Mouse (Mus musculus) CH12.LX (cell line): Measurements from ENCODE around the gene Mcur1. TPM values are rescaled to one million over a fixed set of nuclear protein-coding genes. Genes with fewer than 3 reads are reported as not detected.

Experiments
- DNase-seq: peaks from one replicate; pipeline ENCODE4 v3.0.0-alpha.2; 2013; ENCODE audit errors: extremely low read depth
- H3K27ac ChIP-seq: 2 replicates; pipeline ENCODE4 v1.5.1; 2012; ENCODE audit warnings: low read depth, mild to moderate bottlenecking, control low read depth, moderate library complexity; ENCODE audit not compliant: insufficient read depth
- H3K27me3 ChIP-seq: replicated peaks from 2 replicates; pipeline ENCODE3; 2012; ENCODE audit warnings: inconsistent platforms
- H3K36me3 ChIP-seq, 2 experiments: replicated peaks in 1 of 2; 2 replicates each; pipeline versions ENCODE3 to v1.6.1; 2012; ENCODE audit warnings: inconsistent platforms in 1 of 2, low read length in 1 of 2, mild to moderate bottlenecking in 1 of 2, mixed read lengths in 1 of 2, moderate library complexity in 1 of 2; ENCODE audit not compliant: control insufficient read depth in 1 of 2, insufficient read depth in 1 of 2
- H3K4me1 ChIP-seq, 2 experiments: 2 replicates each; pipeline ENCODE4 v1.6.1; 2012; ENCODE audit warnings: inconsistent platforms in 1 of 2, moderate library complexity in 1 of 2; ENCODE audit not compliant: insufficient read depth in 2 of 2, control insufficient read depth in 1 of 2
- H3K4me2 ChIP-seq: 2 replicates; pipeline ENCODE4 v1.6.1; 2012; ENCODE audit warnings: low read depth, mild to moderate bottlenecking, control low read depth; ENCODE audit not compliant: poor library complexity, insufficient read depth, severe bottlenecking
- H3K4me3 ChIP-seq, 3 experiments: fragments of 150-350 bp in 1 of 3; sonication (generic) in 1 of 3; replicated peaks in 1 of 3; 2 replicates each; pipeline versions ENCODE3 to v1.5.1; 2011 to 2012; ENCODE audit warnings: low read depth in 2 of 3, low read length in 2 of 3, mild to moderate bottlenecking in 2 of 3, moderate library complexity in 2 of 3, control low read depth in 1 of 3, improper control_type of control experiment in 1 of 3, inconsistent platforms in 1 of 3, mixed read lengths in 1 of 3; ENCODE audit not compliant: poor library complexity in 1 of 3
- H3K79me2 ChIP-seq: replicated peaks from 2 replicates; pipeline ENCODE4 v1.6.1; 2012; ENCODE audit warnings: mild to moderate bottlenecking, moderate library complexity; ENCODE audit not compliant: control insufficient read depth, poor library complexity, insufficient read depth, severe bottlenecking; ENCODE audit errors: extremely low read depth
- H3K9ac ChIP-seq: 2 replicates; pipeline ENCODE4 v1.6.1; 2012; ENCODE audit warnings: low read depth, mild to moderate bottlenecking, control low read depth, moderate library complexity; ENCODE audit not compliant: insufficient read depth
- H3K9me3 ChIP-seq: replicated peaks from 2 replicates; pipeline ENCODE3; 2012; ENCODE audit warnings: low read length, inconsistent platforms, mixed read lengths
- CTCF ChIP-seq, 2 experiments: IDR thresholded peaks in 1 of 2; conservative IDR thresholded peaks in 1 of 2; 2 replicates each; pipeline ENCODE4 v1.5.1; 2011 to 2012; ENCODE audit warnings: low read depth in 2 of 2, low read length in 2 of 2, improper control_type of control experiment in 1 of 2, inconsistent platforms in 1 of 2, mild to moderate bottlenecking in 1 of 2, moderate library complexity in 1 of 2
- E2F4 ChIP-seq: IDR thresholded peaks from 2 replicates; pipeline ENCODE4 v1.6.1; 2011; ENCODE audit warnings: low read depth, low read length, improper control_type of control experiment; ENCODE audit not compliant: insufficient replicate concordance
- ELF1 ChIP-seq: IDR thresholded peaks from 2 replicates; pipeline ENCODE4 v1.6.1; 2014; ENCODE audit warnings: low read depth, mild to moderate bottlenecking, inconsistent platforms, low read length, improper control_type of control experiment
- EP300 ChIP-seq: IDR thresholded peaks from 2 replicates; pipeline ENCODE4 v1.6.1; 2011; ENCODE audit warnings: low read length, improper control_type of control experiment
- ETS1 ChIP-seq: conservative IDR thresholded peaks from 2 replicates; pipeline ENCODE4 v1.6.1; 2012; ENCODE audit warnings: low read depth, mild to moderate bottlenecking, inconsistent platforms, low read length, improper control_type of control experiment, moderate library complexity
- IRF4 ChIP-seq: IDR thresholded peaks from 2 replicates; pipeline ENCODE4 v1.6.1; 2014; ENCODE audit warnings: low read depth, mild to moderate bottlenecking, inconsistent platforms, low read length, improper control_type of control experiment
- JUN ChIP-seq: IDR thresholded peaks from 2 replicates; pipeline ENCODE4 v1.6.1; 2011; ENCODE audit warnings: low read depth, mild to moderate bottlenecking, low read length, improper control_type of control experiment, moderate library complexity; ENCODE audit not compliant: insufficient read depth
- KAT2A ChIP-seq: IDR thresholded peaks from 2 replicates; pipeline ENCODE4 v1.6.1; 2012; ENCODE audit warnings: low read length, improper control_type of control experiment, inconsistent platforms; ENCODE audit not compliant: insufficient replicate concordance
- MAX ChIP-seq: IDR thresholded peaks from 2 replicates; pipeline ENCODE4 v1.6.1; 2011; ENCODE audit warnings: low read length, improper control_type of control experiment
- MAZ ChIP-seq: IDR thresholded peaks from 2 replicates; pipeline ENCODE4 v1.6.1; 2012; ENCODE audit warnings: low read depth, mild to moderate bottlenecking, inconsistent platforms, low read length, improper control_type of control experiment, moderate library complexity
- MEF2A ChIP-seq: IDR thresholded peaks from 2 replicates; pipeline ENCODE4 v1.6.1; 2014; ENCODE audit warnings: low read depth, mild to moderate bottlenecking, inconsistent platforms, low read length, improper control_type of control experiment, borderline replicate concordance
- MXI1 ChIP-seq: IDR thresholded peaks from 2 replicates; pipeline ENCODE4 v1.6.1; 2011; ENCODE audit warnings: mild to moderate bottlenecking, low read depth, low read length, improper control_type of control experiment
- MYC ChIP-seq: IDR thresholded peaks from 2 replicates; pipeline ENCODE4 v1.6.1; 2011; ENCODE audit warnings: low read depth, mild to moderate bottlenecking, improper control_type of control experiment, low read length
- NELFE ChIP-seq: IDR thresholded peaks from 2 replicates; pipeline ENCODE4 v1.6.1; 2011; ENCODE audit warnings: low read depth, low read length, improper control_type of control experiment
- NRF1 ChIP-seq: IDR thresholded peaks from 2 replicates; pipeline ENCODE4 v1.6.1; 2014; ENCODE audit warnings: low read depth, mild to moderate bottlenecking, inconsistent platforms, low read length, improper control_type of control experiment, moderate library complexity
- POLR2A ChIP-seq: IDR thresholded peaks from 2 replicates; pipeline ENCODE4 v1.6.1; 2011; ENCODE audit warnings: low read depth, mild to moderate bottlenecking, improper control_type of control experiment, low read length
- RAD21 ChIP-seq: IDR thresholded peaks from 2 replicates; pipeline ENCODE4 v1.6.1; 2011; ENCODE audit warnings: low read depth, mild to moderate bottlenecking, low read length, improper control_type of control experiment, moderate library complexity
- SIN3A ChIP-seq: IDR thresholded peaks from 2 replicates; pipeline ENCODE4 v1.6.1; 2012; ENCODE audit warnings: low read length, improper control_type of control experiment, inconsistent platforms
- TCF12 ChIP-seq: IDR thresholded peaks from 2 replicates; pipeline ENCODE4 v1.6.1; 2014; ENCODE audit warnings: low read depth, mild to moderate bottlenecking, inconsistent platforms, low read length, improper control_type of control experiment
- UBTF ChIP-seq: IDR thresholded peaks from 2 replicates; pipeline ENCODE4 v1.6.1; 2012; ENCODE audit warnings: low read depth, mild to moderate bottlenecking, inconsistent platforms, low read length, improper control_type of control experiment, moderate library complexity
- USF2 ChIP-seq: conservative IDR thresholded peaks from 2 replicates; pipeline ENCODE4 v1.6.1; 2011; ENCODE audit warnings: low read depth, low read length, improper control_type of control experiment
- ZKSCAN1 ChIP-seq: IDR thresholded peaks from 2 replicates; pipeline ENCODE4 v1.6.1; 2012; ENCODE audit warnings: low read depth, inconsistent platforms, low read length, improper control_type of control experiment, borderline replicate concordance
- ZMIZ1 ChIP-seq: IDR thresholded peaks from 2 replicates; pipeline ENCODE4 v1.6.1; 2012; ENCODE audit warnings: low read depth, mild to moderate bottlenecking, inconsistent platforms, low read length, improper control_type of control experiment
- dilution Hi-C: fragments of 300-500 bp; cut with MboI; formaldehyde crosslinking; loops from 2 replicates; pipeline ENCODE4 v1.14.3; 2020; ENCODE audit warnings: low sequenced_read_pairs; ENCODE audit not compliant: extremely low pct_unique_long_range_greater_than_20kb, extremely low pct_ligation_motif_present
- in situ Hi-C: fragments of 300-500 bp; cut with MboI; formaldehyde crosslinking; loops from 3 replicates; pipeline ENCODE4 v1.14.3; 2019; ENCODE audit warnings: low sequenced_read_pairs, low pct_ligation_motif_present, low pct_unique_long_range_greater_than_20kb, mixed read lengths
- polyA plus RNA-seq: library from polyadenylated mRNA; unstranded; fragments of >175 nt; gene quantifications from 2 replicates; pipeline ENCODE4 v1.2.1, GENCODE M21; 2012; ENCODE audit warnings: low read depth; ENCODE audit not compliant: insufficient read length
- total RNA-seq, 2 experiments: library from RNA; depleted of rRNA; stranded (reverse); fragments of 300-350 nt in 1 of 2; fragments of >200 nt in 1 of 2; gene quantifications; 2 replicates each; pipeline ENCODE4 v1.2.3; 2012 to 2014

Mcur1 gene
- total and polyA plus RNA-seq, 3 experiments = 4.7 to 12.5 (median 6.3) TPM

DNA sequence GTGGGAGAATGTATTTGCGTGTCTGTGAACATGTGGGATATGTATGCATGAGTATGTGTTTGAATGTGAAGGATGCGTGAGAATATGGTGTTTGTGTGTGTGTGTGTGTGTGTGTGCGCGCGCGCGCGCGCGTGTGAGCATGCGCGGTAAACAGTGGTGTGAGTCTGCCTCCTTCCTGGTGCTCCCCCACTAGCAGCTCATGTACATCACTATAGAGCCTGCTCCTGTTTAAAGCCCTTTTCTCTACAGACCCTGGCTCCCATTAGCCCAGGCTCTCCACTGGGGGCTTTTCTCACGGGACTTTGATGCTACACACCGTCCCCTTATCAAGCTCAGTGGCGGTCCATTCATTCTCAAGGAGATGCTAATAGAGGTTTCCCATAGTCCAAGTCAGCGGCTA lies 23.0 kb upstream of the Mcur1 start:
- in situ Hi-C loops (no loop called here), dilution Hi-C loops (no loop called here)
- Histone ChIP-seq H3K4me3 (no peak overlapping the region), H3K4me1 (no peaks in the 10 kb centered on the region; a peak in 1 of 4 replicates), H3K9me3 (peaks cover 5% of the 10 kb centered on the region), H3K27ac (no peak overlapping the region), H3K27me3 (no peaks in the 10 kb centered on the region), H3K36me3 (no peaks in the 10 kb centered on the region), H3K4me2 (no peak overlapping the region), H3K9ac (no peak overlapping the region), H3K79me2 (no peaks in the 10 kb centered on the region)
- no peak for TF ChIP-seq ZKSCAN1
- TF ChIP-seq USF2 = no peak
- no peak for TF ChIP-seq E2F4
- TF ChIP-seq MEF2A = no peak
- TF ChIP-seq NELFE = no peak
- TF ChIP-seq POLR2A = no peak
- no peak for TF ChIP-seq CTCF (conservative IDR thresholded peaks at IDR 0.05 in 1 of 2, IDR thresholded peaks at IDR 0.05 in 1 of 2; ENCODE audit: low read depth in 2 of 2, low read length in 2 of 2)
- TF ChIP-seq ETS1 = no peak
- TF ChIP-seq UBTF = no peak
- TF ChIP-seq MAZ = no peak
- TF ChIP-seq SIN3A = no peak
- no peak for TF ChIP-seq RAD21
- TF ChIP-seq IRF4 = no peak
- TF ChIP-seq TCF12 = no peak
- TF ChIP-seq MYC = no peak
- no peak for TF ChIP-seq KAT2A
- no peak for TF ChIP-seq ZMIZ1
- TF ChIP-seq MAX = no peak
- no peak for TF ChIP-seq JUN
- DNase-seq = no peak

DNA sequence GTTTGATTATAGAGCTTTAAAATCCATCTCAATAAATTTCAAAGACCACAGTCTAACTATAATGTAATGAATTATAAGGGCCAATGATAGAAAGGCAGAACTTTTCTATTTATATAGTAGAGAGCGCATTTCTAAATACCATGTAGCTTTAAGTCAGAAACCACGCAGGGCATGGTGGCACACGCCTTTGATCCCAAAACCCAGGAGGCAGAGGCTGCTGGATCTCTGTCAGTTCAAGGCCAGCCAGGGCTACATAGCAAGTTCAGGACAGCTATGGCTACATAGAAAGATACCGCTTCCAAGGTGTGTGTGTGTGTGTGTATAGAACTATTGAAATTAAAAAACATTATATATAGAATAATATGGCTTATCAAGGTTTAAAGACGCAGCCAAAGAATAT lies 20.7 kb upstream of the Mcur1 start:
- in situ Hi-C loops = no loop called here
- no peak for DNase-seq
- Histone ChIP-seq H3K9me3 (no peaks in the 10 kb centered on the region), H3K79me2 (no peaks in the 10 kb centered on the region), H3K27me3 (no peaks in the 10 kb centered on the region), H3K4me2 (no peak overlapping the region), H3K36me3 (no peaks in the 10 kb centered on the region), H3K27ac (no peak overlapping the region), H3K4me3 (no peak overlapping the region), H3K4me1 (no peaks in the 10 kb centered on the region; a peak in 1 of 4 replicates), H3K9ac (no peak overlapping the region)
- dilution Hi-C loops = no loop called here
- TF ChIP-seq SIN3A = no peak
- TF ChIP-seq MAZ = no peak
- TF ChIP-seq MXI1 = no peak
- no peak for TF ChIP-seq UBTF
- TF ChIP-seq ZMIZ1 = no peak
- no peak for TF ChIP-seq ZKSCAN1
- no peak for TF ChIP-seq JUN
- no peak for TF ChIP-seq ELF1
- TF ChIP-seq EP300 = no peak
- no peak for TF ChIP-seq NELFE
- no peak for TF ChIP-seq NRF1
- TF ChIP-seq IRF4 = no peak
